Mouse (Mus musculus) adrenal gland, postnatal 14 days (tissue): ENCODE results near the gene Gngt1. TPM values are rescaled to one million over a fixed set of nuclear protein-coding genes. Genes with fewer than 3 reads are reported as not detected.

ENCODE experiments used
- DNase-seq: peaks from one replicate; pipeline ENCODE4 v3.0.0; 2021; ENCODE audit warnings: mixed read lengths
- long read RNA-seq, 2 experiments: library from polyadenylated mRNA; stranded (forward); transcript quantifications; one replicate each; pipeline ENCODE4 v2.0.0; 2021
- total RNA-seq: library from RNA; stranded (reverse); gene quantifications from 2 replicates; pipeline ENCODE4 v1.2.3, GENCODE M21; 2021

Gene Gngt1
- total RNA-seq, result not detected in 2 replicates
- long read RNA-seq, experiment 1, result 0 reads
- long read RNA-seq, experiment 2, partial matches to known transcripts, result 1 of 2 reads
- long read RNA-seq, experiment 2, other reads (novel, unspliced or antisense), result 1 of 2 reads

DNA sequence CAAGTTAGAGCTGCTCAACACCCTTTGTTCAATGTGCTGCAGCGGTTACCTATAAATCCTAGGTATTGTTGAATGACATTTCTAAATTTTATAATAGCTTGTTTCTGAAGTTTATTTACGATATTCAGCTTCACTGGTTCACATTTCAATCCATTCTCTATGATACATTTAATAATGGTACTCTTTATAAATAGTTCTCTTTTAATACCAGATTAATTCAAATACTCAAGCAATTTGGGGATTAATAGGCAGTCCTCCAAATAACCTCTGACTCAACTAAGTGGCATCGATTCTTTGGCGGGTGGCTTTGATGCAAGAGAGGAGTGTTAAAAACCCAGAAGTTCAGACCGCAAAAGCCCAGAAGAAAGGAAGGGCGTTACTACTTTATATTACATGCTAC is at the start of gene Gngt1:
Gene Gngt1 (plus strand): TSS at position 301 of the 400 bp plus-strand sequence.
- no peak for DNase-seq

- DNase-seq, result no peak
Observed at GRCm38 (mm10) chr6:3954969-3955368, 38.6 kb upstream of the Gngt1 start.

- peak; percentile 49 for DNase-seq
Observed at GRCm38 (mm10) chr6:3967676-3968626, 25.6 kb upstream of the Gngt1 start.

DNA sequence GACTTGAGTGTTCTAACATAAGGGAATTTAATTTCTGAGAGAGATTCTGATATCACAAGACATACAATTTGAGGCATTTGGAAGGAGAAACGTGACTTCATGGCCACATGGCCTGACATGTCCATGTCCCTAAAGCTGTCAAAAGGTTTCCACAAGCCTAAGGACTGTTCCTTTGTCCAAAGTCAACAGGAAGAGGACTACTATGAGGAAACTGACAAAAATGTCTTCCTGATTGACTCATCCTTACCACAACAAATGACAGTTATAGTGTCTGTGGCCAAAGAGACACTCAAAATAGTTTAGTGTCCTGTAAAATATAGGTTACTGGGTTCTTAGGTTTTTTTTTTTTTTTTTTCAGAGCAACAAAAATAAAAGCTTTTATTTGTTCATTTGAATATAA is 19.9 kb upstream of the Gngt1 start:
- DNase-seq, result no peak

- DNase-seq, result no peak
Observed at GRCm38 (mm10) chr6:3982661-3983284, 10.8 kb upstream of the Gngt1 start.

GRCm38 (mm10) chr6:3988750-3989149 is 4.8 kb upstream of the Gngt1 start, which contains the start of gene Tfpi2:
Gene Tfpi2, minus strand, starts transcription at chr6:3988919.
- DNase-seq, result no peak

- no peak for DNase-seq
Observed at GRCm38 (mm10) chr6:3998089-3998488, 4.5 kb downstream of the Gngt1 start.

DNA sequence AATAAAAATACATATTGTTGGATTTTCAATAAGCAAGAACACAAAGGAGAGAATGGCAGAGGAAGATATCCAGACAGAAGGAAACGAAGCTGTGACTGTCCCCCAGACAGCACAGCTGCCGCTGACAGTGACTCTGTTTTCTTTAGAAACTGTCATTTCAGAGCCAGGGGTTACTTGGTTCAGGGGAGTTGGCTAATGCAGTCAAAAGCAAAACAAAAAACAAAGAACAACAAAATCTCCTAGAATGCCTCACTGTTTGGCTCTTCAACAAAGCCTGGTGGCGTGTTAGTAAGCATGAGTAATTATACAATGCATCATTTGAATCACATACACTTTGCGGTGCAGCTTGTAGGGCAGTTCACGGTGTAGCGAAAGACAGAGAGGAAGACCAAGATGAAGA is 5.7 kb downstream of the Gngt1 start:
- DNase-seq, result no peak

- DNase-seq, result no peak
Observed at GRCm38 (mm10) chr6:4000716-4001115, 7.1 kb downstream of the Gngt1 start.

- DNase-seq, result no peak
Observed at GRCm38 (mm10) chr6:4003445-4003844, 9.9 kb downstream of the Gngt1 start.

DNA sequence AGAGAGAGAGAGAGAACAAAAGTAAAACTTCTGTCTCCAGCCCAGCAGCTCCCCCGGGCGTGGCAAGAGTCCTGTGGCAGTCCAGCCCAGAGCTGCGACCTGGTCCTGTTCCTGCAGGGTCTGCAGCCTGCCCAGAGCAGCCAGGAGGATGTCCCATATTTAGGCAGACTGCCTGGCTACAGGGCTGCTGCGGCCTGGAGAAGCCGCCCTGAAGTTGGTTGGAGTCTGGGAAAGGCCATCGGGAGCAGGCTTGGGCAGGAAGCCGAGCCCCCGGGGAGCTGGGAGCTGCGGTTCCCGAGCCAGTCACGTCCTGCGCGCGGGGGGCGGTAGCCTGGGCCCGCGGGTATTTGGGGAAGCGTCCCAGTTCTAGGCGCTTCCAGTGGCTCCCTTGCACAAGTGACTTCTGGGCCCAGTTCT is 10.3 kb downstream of the Gngt1 start, which contains the start of gene Gng11:
Gene Gng11 (plus strand): TSS at position 15 of the 417 bp plus-strand sequence.
- DNase-seq, result peak; percentile 75

DNA sequence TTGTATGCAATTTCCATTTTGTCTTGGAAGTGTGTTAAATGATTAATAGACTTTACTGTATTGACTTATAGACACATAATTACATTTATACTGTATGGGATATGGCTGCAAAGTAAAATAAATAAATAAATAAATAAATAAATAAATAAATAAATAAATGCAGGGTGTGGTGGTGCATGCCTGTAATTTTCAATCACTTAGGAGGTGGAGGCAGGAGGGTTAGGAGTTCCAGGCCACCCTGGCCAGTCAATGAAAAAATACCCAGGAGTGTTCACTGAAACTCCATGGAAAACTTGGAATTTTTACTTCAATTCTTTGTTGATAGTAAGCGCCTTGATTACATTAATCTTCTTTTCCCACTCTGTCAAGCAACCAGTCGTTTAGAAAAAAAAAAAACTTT is 11.2 kb downstream of the Gngt1 start:
- no peak for DNase-seq

DNA sequence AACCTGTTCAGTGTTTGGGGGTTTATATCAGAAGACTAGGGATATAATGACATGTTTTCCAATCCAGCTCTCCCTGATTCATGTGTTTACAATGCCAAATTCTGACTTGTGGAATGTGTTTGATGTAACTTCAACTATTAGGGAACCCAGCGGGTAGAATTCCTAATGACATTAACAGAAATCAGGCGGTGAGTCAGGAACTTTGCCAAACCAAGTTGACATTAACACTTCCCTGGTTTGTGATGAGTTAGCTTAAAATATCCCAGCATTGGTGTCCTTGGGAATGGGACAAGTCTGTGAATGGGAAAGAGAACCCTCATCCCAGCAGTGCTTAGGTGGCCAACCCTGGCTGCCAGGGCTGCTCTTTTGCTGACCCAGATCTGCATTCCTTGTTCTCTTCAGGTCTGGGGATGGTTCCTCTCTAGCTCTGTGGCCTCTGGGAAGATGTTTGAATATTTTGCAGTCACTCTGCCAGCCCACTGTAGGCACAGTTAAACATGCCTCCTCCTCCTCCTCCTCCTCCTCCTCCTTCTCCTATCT is 15.0 kb downstream of the Gngt1 start:
- DNase-seq, result no peak

DNA sequence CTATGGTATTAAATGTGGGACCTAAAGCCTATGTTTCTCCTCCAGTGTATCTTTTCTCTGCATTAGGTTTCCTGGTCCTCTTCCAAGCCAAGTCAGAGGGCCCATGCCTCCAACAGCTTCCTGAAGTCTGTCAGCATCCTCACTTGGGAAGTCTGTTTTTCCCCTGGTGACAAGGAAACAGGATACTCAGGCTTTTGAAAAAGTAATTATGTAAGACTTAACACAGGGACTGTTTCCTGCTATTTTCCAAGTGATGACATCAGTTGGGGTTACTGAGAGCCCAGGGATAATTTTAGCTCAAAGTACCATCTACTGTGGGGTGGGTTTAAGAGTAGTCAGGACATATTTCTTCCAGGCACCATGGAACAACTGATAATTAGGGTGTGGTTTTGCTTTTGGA is 16.0 kb downstream of the Gngt1 start:
- DNase-seq, result no peak

DNA sequence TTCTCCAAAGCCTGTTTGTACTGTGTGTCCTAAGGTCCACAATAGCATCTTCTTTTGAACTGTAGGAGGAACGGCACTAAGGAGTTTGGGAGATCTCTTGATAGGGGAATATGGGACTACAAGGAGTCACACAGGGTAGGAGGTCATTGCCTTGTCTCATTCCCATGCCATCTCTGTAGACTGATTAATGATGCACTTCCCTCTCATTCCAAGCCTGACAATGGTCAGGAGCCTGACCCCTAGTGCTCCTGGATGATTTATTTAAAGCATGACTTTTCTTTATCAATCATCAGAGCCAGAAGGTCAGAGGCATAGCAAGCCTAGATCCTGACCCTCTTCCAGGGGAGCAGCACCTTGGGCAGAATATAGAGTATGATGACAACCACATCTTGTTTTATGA is 29.1 kb downstream of the Gngt1 start:
- DNase-seq, result no peak

DNA sequence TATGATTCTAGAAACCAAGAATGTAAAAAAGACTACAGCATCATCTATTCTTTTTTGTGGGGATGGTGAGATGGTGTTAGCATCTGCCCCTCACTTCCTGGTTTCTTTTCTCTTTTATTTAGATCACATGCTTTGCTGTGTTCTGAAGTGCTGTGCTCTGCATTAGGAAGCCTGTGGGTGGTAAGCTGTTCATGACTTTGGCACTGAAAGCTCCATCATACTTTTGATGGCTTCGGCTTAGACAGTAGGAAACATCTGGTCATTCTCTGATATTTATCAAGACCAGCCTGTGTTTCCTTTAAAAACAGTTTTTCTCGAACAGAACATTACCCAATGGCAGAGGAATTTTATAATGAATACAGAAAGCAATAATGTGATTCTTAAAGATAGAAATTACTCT is 32.8 kb downstream of the Gngt1 start:
- no peak for DNase-seq

GRCm38 (mm10) chr6:4030956-4031355 is 37.4 kb downstream of the Gngt1 start:
- DNase-seq, result peak; percentile 52

GRCm38 (mm10) chr6:4041821-4042220 is 48.2 kb downstream of the Gngt1 start:
- no peak for DNase-seq
